Mouse (Mus musculus): Measurements from ENCODE around the gene Trim44.

Trim44 gene

GRCm38 (mm10) chr2:102407363-102408184 is at the start of gene Trim44:
TSS of gene Trim44 (minus strand) at chr2:102407828.
- DNase-seq (ENCODE audit: low spot score) = no peak

GRCm38 (mm10) chr2:102455126-102455525 is 47.5 kb upstream of the Trim44 start:
- no peak for DNase-seq (ENCODE audit: low spot score)

- DNase-seq (ENCODE audit: low spot score) = no peak
Measured at GRCm38 (mm10) chr2:102453447-102453846, 45.8 kb upstream of the Trim44 start.

DNA sequence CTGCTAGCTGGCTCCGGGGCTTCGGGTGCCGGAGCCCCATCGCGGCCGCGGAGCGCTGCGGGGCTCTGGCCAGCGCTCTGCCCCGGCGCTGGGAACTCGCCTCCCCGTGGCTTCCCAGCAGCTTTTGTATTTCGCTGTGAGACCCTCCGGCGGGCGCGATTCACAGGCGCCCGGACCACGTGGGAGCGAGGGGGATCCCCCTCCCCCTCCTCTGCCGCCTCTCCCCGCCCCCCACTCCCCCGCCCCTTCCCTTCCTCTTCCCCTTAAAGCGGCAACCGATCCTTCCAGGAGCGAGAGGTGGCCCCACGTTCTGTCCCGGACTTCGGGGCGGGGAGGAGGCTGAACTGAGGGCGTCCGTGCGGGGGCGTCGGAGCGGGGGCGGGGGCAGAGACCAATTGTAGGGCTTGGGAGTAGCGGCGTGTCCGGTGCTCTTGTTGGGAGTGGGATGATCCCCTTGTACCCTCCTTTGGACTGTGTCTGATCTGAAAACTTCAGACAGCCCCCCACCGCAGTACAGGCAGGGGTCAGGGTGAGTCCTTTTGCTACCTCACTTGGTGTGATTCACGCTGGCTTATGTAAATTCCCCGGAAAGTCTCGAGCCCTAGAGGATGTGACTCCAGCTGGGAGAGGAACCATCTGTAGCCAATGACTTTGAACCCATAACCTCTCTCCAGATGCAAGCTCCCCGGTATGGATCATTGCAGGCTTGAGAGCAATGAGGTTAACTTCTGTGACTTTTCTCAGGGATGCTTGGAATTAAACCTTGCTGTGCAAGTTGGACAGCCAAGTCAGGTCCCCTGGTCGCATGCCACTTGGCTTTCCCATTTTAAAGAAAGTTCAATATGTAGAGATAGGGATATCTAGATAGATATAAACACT is 44.3 kb upstream of the Trim44 start, which contains the start of gene Fjx1:
Fjx1 (minus strand) TSS at position 829 of the 879 bp plus-strand sequence.
- DNase-seq (ENCODE audit: low spot score) = peak; percentile 39

DNA sequence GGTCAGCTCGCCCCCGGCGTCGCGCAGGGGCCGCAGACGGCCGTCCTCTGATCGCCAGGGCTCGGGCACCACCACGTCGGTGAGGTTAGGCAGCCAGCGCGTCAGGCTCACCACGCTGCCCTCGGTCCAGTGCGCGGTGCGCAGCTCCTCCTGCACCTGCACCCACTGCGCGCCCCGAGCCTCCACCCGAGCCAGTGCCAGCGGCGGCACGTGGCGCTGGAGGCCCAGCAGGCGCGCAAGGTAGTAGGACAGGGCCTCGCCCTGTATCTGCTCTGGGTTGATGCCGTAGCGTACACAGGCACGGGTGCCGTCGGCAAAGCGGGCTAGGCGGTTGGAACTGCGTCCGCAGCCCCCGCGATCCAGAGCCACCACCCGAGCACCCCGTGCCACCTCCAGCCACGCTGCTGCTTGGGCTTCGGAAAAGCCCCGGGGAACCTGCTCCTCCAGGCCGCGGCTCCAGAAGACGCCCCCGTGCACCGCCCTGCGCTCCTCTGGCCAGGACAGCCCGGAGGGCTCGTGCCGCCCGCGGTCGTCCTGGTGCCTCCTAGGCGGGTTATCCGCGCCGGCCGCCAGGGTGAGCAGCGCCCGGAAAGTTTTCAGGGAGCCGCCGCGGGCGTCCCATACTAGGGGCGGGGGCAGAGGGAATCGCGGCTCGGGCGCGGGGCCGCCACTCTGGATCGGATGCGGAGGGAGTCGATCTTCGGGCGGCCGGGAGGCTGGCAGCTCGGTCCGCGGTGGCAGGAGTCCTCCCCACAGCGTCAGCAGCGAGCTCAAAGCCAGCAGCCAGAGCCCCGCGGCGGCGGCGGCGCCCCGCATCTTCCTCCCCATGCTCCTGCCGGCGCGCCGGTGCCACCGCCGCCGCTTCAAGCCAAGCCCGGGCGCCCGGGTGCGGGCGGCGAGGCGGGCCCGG is 43.4 kb upstream of the Trim44 start:
- DNase-seq (ENCODE audit: low spot score) = peak; percentile 45

GRCm38 (mm10) chr2:102450248-102450760 is 42.7 kb upstream of the Trim44 start:
- peak; percentile 59 for DNase-seq (ENCODE audit: low spot score)

GRCm38 (mm10) chr2:102449630-102450247 is 42.1 kb upstream of the Trim44 start:
- DNase-seq (ENCODE audit: low spot score) = peak; percentile 45

DNA sequence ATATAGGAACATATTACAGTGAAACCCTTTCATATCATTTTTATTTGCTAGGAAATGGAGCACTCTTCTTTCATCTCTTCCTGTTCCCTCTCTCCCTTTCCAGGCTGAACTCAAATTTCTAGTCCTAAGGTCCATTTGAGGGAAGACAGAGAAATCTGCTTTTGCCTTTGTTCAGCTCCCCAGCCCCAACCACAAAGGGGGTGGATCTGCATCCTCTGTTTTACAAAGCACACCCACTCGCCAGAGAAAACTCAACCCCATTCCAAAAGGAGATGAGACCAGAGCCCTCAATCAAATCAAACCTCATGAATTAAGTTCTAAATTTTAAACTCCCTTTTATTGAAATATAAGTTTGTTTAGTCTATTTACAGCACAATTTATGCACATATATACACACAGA is 41.4 kb upstream of the Trim44 start:
- no peak for DNase-seq (ENCODE audit: low spot score)

DNA sequence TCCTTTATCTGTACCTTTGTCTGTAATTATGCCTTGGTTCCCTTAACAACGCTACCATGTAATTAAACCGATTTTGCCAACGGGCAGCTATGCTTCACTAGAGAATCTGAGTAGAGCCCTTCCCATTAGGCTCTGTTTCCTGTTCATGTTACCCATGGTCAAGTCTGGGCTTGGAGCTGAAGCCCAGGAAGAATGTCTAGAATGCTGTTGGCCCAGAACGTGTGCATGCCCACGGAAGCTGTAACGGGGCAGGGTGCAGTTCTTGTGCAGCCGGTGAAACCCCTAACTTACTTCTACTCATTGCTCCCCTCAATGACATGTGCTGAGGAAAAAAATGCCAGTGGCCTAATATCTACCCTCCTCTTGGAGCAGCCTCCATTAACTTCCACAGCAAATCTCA is 40.2 kb upstream of the Trim44 start:
- DNase-seq (ENCODE audit: low spot score) = peak; percentile 54

DNA sequence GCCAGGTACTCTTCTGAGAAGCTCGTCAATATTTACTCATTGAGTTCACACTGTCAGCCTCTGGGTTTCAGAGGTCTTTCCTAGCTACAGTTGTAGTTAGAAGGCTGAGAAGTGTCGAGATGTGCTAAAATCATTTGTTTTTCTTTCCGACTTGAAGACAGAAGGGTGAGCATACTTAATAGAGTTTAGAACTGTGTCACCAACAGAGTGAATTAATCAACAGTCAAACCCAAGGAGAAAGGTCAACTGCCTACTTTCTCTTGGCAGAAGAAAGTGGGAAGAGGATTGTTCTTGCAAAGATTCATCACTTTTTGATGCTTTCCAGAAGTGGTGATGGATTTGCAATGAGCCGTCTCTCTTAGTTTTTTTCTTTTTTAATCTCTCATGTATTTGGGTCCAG is 39.2 kb upstream of the Trim44 start:
- no peak for DNase-seq (ENCODE audit: low spot score)

DNA sequence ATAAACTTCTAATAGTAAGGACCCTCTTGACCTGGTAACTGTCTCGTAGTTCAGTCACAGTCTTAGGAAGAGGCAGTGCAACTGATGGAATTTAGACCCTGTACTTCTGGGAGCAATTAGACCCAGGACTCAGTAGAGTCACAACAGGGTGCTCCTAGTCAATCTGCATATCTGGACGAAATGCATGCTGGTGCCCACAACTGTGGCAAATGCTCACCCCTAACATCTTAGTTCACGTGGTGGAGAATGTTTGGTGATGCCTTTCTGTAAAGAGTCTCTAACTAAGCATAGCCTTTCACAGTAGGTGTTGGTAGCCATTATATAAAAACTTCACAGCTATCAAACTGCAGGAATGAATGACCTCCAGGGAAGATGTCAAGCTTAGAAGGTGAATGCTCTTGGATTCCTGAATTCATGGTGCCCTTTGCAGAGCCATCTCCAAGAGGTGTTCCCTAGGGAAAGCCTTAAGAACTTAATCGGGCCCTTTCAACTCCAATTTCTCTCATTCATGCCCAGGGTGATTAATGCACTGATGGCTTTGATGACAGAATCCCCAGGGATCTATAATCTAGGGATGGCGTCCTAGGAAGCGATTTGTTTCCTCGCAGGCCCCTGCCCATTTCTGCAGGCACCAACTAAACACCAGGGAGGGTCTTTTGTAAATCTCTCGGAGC is 29.9 kb upstream of the Trim44 start:
- DNase-seq (ENCODE audit: low spot score) = no peak

DNA sequence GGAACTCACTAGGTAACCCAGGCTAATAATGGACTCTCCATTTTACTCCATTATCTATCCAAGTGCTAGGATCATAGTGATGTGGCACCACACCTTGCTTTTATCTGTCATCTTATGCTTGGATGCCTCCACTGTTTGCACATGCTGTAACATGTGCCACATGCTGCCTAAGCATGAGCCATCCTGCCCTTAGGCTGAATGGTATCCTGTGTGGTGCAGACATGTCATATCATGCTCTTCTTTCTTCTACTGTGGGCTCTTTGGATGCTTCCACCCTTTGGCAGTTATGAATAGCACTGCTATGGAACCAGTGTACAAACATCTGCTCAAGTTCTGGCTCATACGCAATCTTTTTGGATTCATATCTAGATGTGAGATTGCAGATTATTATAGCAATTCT is 26.3 kb upstream of the Trim44 start:
- DNase-seq (ENCODE audit: low spot score) = peak; percentile 23

DNA sequence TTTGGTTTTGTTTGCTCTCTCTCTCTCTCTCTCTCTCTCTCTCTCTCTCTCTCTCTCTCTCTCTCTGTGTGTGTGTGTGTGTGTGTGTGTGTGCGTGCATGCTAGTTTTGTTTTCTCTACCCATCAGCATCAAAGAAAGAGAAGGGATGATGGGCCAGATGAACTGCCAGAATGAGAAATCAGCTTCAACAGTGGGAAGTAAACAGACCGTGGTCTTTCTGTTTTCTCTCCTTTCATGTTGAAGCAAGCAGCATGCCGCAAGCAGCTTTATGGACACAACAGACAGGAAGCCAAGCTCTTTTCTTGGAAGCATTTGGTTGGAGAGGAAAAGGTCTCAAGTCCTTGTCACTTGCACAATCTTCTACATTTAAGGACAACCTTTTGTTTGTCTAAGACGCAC is 23.5 kb upstream of the Trim44 start:
- DNase-seq (ENCODE audit: low spot score) = no peak

- no peak for DNase-seq (ENCODE audit: low spot score)
Measured at GRCm38 (mm10) chr2:102427974-102428373, 20.3 kb upstream of the Trim44 start.

GRCm38 (mm10) chr2:102426434-102426833 is 18.8 kb upstream of the Trim44 start:
- no peak for DNase-seq (ENCODE audit: low spot score)

GRCm38 (mm10) chr2:102416149-102416743 is 8.6 kb upstream of the Trim44 start:
- no peak for DNase-seq (ENCODE audit: low spot score)

DNA sequence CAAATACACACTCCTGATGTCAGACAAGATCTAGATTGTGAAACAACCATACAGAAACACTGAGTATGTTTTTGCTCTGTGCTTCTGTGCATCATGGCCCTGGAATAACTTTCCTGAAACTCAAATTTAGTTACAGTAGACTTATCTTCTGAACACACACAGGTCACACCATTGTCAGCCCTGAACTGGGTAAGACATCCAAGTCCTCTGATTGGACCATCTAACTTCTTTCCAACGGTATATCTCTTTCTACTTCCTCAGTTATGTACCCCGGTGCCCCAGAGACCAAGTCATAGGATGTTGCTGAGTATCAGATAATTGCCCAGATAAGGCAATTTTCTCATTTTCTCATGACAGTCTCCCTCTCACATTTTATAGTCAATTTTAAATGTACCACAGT is 5.1 kb upstream of the Trim44 start:
- DNase-seq (ENCODE audit: low spot score) = no peak

- DNase-seq (ENCODE audit: low spot score) = no peak
Measured at GRCm38 (mm10) chr2:102410615-102411014, 3.0 kb upstream of the Trim44 start.

- no peak for DNase-seq (ENCODE audit: low spot score)
Measured at GRCm38 (mm10) chr2:102409741-102410140, 2.1 kb upstream of the Trim44 start.
